Mouse (Mus musculus) spleen, adult 18-20 months (tissue): Measurements from ENCODE around the gene Hcst.

ENCODE experiments used
- DNase-seq, 2 experiments: peaks; one replicate each; pipeline ENCODE4 v3.0.0; 2022; ENCODE audit warnings: mixed read lengths in 2 of 2

Gene Hcst

DNA sequence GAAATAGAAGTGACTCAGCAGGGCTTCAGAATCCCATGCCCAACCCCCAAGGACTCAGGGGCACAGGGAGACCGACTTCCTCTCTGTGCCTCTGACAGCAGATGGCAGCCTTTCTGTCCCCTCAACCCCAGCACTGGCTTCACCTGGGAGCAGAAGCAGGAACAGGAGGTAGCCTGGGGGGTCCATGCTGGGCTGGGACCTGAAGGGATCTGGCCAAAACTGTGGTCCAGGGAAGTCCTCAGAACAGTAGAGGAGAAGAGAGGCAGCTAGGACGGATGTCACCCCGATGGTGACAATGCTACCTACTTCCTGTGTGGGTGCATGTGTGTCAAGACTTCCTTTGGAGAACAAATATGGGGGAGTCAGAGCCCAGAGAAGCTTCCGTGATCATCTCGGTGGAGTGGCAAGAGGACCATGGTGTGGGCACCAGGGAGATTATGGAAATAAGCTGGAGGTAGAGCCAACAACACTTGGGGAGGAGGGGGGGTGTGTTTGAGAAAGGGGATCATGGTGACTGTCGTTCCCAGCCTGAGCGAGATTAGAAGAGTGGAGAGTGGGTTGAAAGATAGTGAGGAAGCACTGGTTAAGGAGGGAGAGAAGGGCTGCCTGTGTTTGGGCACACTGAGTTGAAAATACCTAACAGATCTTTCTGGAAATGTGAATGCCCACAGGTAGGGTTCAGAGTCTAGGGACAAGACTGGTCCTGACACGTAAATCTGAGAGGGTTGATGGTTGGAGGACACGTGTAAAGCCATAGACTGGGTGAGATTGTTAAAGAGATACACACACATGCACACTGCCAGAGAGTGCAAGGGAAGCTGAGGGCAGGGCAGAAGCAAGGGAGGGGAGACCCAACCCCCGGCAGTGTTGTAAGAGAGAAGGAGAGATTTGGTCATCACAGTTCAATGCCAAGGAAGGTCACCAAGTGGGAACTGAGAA lies at the start of gene Hcst:
Gene Hcst (minus strand): TSS at position 294 of the 939 bp plus-strand sequence.
- peak; percentile 56 to 65 for DNase-seq

DNA sequence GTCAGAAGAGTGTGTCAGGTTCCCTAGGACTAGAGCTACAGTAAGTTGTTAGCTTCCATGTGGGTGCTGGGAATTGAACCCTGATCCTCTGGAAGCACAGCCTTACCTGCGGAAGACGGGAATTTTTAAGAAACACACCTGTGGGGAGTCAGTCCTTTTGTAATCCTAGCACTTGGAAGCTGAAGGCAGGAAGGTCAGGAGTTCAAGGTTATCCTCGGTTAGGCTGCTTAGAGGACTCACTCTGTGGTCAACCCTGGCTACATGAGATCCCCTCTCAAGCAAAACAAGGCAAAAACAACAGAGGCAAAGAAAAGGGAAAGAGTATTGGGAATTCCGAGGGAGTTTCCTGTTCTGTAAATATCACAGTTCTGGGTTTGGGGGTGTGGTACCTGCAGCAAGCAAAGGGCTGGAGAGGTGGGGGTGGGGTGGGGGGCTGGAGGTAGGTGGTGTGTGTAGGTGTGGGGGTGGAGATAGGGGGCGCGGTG lies 45.2 kb upstream of the Hcst start:
- no peak for DNase-seq

DNA sequence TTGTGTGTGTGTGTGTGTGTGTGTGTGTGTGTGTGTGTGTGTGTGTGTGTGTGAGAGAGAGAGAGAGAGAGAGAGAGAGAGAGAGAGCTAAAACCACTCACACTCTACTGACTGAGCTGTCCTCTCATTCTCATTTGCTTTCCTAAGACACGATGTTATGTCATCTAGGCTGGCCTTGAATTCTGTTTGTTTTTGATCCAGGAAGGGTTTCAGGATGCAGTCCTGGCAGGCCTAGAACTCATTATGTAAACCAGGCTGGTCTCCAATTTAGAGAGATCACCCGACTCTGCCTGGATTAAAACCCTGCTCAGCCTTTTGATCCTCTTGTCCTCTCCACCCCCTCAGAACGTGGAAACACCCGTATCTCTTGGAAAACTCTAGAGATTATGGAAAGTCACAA lies 44.3 kb upstream of the Hcst start:
- DNase-seq = no peak

DNA sequence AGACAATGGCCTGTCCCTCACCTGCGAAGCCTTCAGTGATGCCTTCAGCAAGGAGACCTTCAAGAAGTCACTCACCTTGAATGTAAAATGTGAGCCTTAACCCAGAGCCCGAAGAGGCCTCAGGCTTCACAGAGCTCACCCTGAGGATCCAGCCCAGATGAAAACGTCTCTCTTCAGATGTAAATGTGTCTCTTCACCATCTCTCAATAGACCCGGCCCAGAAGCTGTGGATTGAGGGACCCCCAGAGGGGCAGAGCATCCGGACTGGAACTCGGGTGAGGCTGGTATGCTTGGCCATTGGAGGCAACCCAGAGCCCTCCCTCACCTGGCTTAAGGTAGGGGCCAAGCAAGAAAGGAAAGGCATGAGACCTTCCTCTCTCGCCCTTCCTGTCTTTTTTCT lies 43.9 kb upstream of the Hcst start:
- no peak for DNase-seq

DNA sequence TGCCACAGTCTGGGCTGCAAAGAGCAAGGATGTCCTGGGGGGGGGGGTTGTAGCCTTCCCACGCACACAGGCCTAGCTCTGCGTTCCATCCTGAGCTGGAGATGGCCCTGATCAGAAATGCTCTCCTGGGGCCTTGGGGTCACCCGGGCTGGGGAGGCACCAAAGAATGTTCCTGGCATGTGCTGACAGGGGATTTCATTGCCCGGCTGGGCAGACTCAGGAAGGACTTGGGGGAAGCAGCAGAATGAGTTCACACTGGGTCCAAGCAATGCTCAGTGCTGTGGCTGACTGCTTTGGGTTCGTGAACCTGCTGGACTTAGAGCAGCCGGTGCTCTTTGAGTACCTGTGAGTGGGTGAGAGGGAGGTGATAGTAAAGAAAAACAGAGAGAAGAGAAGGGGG lies 39.8 kb upstream of the Hcst start:
- DNase-seq = no peak

DNA sequence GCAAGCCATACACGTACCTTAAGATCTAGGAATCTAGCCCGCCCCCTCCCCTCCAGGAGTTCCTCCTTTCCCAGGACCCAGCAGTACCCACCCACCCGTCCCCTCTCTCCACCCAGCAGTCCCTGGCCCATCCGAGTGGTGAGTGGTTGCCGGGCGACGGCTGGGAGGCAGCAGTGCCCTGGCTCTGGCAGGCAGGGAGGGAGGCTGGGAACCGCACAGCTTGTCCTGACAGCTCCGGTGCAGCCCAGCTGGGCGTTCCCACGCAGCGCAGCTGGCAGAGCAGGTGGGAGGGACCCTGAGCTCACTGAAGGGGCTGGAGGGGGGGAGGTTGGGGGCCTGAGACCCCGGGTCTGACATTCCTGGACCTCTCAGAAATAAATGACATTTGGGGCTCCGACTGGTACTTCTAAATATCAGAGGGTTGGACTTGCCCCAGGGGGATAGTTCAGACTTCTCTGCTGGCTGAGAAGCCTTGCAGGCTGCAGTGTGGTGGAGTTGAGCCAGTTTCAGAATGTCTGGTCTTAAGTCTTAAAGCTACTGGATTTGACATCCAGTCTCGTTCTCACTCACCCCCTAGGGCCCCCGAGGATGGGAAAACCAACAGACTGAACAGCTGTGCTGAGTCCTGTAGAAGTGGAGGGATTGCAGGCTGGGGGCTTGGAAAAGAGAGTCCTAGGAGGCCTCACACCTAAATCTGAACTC lies 38.1 kb upstream of the Hcst start, which contains the start of the genes Kirrel2 and Nphs1:
Gene Kirrel2 (minus strand): TSS at position 62 of the 702 bp plus-strand sequence.
Gene Nphs1 (plus strand): TSS at position 687 of the 702 bp plus-strand sequence.
- DNase-seq = no peak

DNA sequence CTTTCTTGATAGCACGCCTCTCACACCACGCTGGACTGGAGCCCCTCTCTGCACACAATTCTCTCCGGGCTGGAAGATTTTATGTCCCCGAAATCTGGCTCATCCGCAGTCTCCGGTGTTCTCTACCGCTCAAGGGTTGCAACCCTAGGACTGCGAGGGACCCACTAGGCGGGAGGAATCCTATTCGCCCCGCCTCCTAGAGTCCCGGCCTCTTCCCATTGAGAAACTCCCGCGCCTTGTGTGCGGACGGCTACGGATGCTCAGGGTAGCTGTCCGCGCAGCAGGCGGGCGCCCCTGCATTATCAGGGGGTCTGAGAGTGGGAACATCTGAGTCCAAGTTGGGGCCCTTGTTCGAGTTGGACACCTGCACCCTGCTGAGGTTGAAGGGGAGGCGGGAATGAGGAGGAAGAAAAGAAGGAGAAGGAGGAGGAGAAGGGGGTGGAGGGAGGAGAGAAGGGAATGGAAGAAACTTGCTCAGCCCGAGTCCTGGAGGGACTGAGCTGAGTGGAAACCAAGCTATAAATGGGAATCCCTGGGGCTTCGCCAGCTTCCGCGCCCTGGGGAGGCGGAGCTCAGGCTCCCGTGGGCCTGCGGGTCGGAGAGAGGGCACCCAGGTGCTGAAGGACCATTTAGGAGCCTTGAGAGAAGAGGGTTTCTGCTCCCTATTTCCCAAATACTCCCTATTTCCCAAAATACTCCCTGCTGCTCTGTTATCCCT lies 37.4 kb upstream of the Hcst start:
- DNase-seq = no peak

DNA sequence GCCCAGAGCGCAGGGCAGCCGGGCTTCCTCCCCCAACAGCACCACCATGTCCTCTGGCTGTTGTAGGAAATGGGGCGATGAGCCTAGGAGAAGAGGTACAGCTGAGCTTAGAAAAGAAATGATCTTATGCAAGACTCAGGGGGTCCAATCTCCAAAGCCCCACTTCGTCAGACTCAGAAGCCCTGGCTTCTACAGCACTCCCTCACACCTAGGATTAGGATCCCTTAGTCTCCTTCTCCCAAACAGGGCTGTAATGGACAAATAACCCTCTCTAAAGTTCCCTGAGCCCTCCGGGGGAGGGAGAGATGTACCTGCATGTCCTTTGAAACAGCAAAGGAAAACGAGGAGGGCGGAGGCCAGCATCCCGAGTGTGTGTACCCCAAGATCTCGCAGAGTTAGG lies 36.8 kb upstream of the Hcst start:
- no peak for DNase-seq

DNA sequence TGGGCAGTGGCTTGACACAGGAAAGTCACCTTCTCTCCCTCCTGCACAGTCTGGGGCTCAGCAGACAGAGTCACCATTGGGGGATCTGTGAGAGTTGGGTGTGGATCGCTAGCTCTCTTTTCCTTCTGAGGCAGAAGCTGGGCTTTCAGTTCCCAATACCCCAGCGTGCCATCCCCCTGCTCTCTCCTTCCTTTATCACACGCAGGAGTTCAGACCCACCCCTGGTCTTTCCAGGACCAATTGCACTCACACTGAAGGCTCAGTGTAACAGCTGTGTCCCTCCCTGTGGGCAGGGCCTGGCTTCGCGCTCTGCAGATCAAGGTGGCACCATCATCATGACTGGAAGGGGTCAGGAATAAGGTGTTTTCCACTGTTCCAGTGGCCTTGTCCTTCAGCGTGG lies 34.6 kb upstream of the Hcst start:
- DNase-seq = no peak

DNA sequence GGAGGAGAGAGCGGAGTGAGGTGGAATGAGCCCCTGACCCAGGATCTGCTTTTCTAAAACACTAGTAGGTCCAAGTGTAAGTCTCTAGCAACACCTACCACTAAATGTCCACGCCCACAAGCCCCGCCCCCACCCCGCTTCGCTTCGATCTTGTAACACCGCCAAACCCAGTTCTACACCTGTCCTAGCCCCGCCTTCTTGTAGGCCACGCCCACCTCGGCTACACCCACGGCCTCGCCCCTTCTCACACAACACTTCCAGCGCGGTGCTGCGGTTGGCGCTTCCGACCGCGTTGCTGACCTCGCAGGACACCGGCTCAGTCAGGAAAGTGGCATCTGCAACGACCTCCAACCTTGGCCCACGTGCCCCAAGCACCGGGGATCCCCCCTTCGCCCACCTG lies 34.1 kb upstream of the Hcst start:
- DNase-seq = peak; percentile 30 to 50

DNA sequence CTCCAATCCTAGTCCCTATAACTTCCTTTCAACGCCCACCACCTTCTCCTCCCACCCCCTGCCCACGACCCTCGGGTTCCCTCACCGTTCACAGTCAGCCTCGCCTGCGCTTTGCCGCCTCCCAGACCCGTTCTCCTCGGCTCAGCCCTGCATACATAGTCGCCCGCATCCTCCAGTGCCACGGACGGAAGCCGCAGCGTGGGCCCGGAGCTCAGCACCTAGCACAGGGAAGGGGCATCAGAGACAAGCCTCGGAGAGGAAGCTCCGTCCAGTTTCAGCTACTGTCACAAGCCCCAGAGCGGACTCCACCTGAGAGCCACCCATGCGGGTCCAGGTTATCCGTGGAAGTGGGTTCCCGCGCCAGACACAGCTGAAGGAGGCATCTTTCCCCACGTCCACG lies 33.7 kb upstream of the Hcst start:
- no peak for DNase-seq

DNA sequence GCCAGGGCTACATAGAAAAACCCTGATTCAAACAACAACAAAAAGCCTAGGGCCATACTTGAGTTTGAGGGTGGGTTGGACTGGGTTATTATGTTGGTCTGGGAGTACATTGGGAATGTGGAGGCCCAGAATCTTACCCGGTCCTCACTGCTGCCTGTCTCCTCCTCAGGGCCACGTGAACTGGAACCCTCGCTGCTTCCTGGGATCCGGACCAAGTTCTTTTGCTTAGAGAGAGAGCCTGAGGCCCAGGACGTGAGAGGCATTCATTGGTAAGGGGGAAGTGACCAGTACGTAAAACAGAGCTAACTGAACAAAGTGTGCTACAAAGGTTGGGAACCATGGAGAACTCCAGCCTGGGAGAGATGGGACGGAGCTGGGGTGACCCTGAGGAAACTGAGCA lies 30.6 kb upstream of the Hcst start:
- DNase-seq = no peak

DNA sequence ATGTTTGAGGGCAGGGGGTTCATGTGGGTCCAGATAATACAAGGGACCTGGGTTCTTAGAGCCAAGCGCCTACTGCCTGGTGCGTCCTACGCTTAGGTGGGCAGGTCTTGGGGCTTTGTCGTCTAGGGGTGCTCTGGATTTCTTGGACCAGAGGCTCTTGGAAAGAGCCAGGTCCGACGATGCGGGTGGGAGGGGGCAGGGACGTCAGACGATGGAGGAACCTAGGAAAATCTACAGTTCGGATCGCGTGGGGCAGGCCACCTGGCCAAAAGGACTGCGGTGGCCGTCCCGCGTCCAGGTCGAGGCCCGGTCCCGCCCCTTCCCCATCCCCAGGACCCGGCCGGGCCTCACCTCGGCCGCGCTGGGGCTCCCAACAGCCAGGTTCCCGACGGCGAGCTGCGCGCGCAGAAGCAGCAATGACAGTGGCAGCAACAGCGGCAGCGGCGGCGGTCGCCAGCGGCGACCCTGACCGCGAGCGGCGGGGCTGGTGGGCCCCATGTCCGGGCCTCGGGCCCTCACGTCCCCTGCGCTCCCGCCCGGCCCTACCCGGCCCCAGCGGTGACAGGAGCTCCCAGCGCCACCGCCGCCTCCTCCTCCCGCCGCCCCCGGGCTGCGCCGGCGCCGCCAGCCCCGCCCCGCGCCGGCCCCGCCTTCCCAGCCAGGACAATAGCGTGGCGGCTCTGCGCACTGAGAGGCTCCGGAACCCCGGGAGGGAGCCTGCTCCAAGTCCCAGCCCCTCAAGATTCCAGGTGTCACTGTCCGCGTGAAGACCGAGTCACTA lies 25.5 kb upstream of the Hcst start, which contains the start of gene Aplp1:
Gene Aplp1 (minus strand): TSS at position 565 of the 781 bp plus-strand sequence.
- peak in 1 of 2 experiments; percentile 53 for DNase-seq

DNA sequence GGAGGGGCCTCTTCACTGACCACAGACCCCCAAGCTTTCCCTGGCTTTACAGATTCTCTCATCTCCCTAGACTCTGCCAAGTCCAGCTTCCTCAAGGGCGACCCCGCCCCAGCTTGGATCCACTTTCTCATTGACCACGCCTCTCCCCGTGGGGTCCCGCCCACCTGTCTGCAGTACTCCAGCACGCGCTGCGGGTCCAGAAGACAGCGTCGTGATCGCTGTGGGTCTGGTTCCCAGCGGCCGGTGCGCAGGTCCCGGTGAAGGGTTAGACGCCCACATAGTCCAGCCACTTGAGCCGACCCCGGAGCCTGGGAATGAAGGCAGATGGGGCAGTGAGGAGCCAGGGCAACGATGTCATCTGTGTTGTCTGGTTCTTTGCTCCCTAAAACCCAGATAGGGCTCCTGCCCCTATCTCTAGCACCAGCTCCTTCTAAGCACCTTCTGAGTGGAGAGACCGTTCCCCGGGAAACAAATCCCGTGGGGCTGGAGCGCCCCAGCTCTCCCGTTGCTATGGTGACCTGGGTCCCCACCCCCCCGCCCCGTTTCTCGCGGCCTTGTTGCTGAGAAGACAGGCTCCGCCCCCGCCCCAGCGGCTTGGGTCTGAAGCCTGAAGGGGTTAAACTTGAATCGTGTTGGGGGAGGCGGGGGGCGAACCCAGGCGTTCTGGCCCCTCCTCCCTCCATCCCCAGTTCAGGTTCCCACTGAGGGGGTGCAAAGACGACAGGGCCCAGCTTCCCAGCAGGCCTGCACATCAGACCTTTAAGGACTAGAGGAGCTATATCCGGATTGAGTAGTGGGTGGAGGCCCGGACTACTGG lies 24.7 kb upstream of the Hcst start:
- no peak for DNase-seq

DNA sequence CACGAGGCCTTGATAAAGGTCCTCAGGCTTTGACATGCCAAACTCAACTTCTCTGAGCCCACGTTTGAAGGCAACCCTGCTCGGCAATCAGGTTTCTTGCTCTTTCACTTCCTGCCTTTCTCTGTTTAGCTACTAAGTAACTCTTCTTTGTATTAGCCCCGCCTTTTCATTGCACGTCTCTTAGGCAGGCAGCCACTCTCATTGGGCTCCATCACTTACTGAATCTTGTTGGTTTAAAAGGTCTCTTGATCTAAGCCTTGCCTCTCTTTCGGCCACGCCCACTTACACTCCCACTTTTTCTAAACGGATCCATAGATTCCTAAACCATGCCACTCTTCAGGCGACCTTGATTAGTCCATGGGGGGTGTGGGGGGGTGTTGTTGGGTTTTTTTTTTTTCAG lies 24.0 kb upstream of the Hcst start:
- DNase-seq = no peak

DNA sequence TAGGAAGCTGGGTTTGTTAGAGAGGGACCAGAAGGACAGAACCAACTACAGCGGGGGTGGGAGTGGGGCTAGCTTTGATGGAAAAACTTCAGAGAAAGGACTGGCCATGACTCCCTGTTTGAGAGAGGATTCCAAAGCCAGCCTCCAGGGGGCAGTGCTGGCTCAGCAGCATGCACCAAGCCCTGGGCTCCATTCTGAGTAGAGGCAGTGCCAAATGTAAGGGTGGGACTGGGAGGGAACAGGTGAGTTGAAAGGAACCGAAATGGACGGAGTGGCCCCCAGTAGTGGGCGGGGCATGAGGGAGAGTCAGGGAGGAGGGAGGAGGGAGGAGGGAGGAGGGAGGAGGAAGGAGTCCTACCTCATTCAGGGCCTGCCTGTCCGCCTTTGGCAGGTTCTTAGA lies 21.0 kb upstream of the Hcst start:
- peak in 1 of 2 experiments; percentile 57 for DNase-seq

DNA sequence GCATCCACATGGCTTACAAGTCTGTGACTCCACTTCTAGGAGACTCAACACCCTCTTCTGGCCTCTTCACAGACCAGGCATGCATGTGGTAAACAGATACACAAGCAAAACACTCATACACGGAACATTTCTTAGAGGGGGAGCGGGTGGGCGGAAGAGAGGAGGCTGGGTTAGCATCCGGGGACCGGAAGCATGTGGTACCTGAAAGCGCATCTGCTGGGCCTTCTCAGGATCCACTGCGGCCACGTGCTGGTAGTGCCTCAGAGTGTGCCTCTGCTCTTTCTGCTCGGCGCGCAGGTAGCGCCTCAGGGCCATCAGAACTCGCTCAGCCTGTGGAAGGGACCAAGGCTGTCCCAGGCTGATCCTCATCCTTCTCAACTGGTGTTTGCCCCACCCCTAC lies 20.1 kb upstream of the Hcst start:
- no peak for DNase-seq

DNA sequence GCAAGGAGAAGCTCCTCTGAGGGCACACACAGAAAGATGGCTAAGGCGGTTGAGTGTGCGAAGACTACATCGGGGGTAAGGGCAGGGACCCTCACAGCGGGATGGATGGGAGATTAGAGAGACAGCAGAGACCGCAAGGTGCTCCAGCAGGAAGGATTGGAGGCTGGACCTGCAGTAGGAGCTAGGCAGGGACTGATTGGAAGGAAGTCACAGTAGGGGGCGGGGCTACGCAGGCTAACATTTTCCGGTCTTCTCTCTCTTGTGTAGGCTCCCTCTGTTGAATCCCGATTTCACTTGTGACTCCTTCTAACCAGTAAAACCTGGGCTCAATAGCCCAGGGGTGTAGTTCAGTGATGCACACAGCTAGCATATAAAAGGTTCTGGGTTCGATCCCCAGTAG lies 17.2 kb upstream of the Hcst start:
- no peak for DNase-seq

DNA sequence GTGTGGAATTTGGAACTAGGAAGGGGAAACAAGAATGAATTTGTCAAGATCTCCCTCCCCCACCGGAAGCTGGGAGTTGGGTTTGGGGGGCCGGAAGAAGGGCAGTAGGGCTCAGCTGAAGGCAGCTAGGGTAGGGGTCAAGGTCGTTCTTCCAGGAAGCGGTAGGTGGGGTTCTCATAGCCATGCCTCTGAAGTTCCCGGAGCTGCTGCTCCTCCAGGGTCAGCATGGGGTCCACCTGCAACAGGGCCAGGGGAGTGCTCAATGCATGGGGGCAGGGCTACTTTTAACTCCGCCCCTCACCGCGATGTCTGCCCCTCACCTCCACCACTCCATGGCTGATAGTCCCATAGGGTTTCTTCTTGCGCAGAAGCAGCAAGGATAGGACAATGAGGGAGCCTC lies 15.5 kb upstream of the Hcst start:
- DNase-seq = no peak

DNA sequence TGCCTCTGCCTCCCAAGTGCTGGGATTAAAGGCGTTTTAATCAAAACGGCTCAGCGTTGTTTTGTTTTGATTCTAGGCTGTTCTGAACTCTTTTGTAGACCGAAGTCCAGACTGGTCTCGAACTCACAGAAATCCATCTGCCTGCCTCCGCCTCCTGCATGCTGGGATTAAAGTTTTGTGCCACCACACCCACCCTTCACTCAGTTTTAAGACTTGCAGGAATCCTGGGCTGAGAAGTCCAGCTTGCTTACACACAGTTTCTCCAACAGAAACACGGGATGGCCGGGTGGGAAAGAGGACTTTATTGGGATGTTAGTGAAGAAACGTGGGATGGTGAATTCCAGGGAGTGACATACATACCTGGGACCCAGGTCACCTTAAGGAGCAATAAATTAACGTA lies 15.0 kb upstream of the Hcst start:
- DNase-seq = no peak

DNA sequence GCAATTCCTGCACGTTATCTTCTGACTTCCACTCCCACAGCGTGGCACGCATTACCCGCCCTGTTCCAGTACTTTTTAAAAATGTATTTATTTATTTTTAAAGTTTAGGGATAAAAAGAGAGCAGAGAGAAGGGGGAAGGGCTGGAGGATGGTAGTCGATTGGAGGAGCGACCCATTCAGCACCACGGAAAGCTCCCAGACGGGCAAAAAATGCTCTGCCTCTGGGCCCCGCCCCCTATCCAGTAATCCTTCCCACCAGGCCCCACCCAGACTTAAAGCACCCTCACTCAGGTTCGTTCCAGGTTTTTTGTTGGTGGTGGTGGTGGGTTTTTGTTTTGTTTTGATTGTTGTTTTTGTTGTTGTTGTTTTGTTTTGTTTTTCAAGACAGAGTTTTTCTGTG lies 14.6 kb upstream of the Hcst start:
- DNase-seq = no peak
